In genomic region chr13:30465439-30465838, GRCm38 (mm10) we compare ENCODE assay signal across 25 mouse cellular contexts.
DNase-seq lines count a peak whose midpoint lies in the region; ATAC-seq and TF ChIP-seq lines count a peak whose summit lies in the region.
"Had no signal": no experiment of that assay in that cellular context is flagged by ENCODE, and none has a peak within 500 bp of the region (broad histone marks: within the 10 kb centered on the region; RNA-seq: fewer than 3 reads in every experiment).

No protein-coding gene starts in this region.

- no peak for DNase-seq in gastrocnemius, adult 2 months
- DNase-seq in gastrocnemius, postnatal 10 days: no peak
- DNase-seq in kidney, postnatal 0 days (ENCODE audit: low spot score): peak; percentile 74
- DNase-seq in kidney, adult 8-10 months: no peak
- no peak for DNase-seq in limb, embryonic 10.5 days (ENCODE audit: low spot score)
- DNase-seq in left cerebral cortex, adult 18-20 months (ENCODE audit: low spot score in 2 of 2): no peak
- DNase-seq: adrenal gland, adult 2 months; adrenal gland, postnatal 14 days; B cell, adult 2 months; cerebellum, adult 11-12 months; cerebellum, adult 8-10 months; cerebellum, postnatal 10 days; cerebellum, postnatal 36 days; embryo, embryonic 11 days; heart, adult 11 months had no signal

- no peak overlapping the region for H3K4me3 ChIP-seq in gastrocnemius, adult 2 months
- H3K4me3 ChIP-seq in kidney, postnatal 0 days (replicated peaks; ENCODE audit: low read depth, low read length): no peak overlapping the region
- H3K4me3 ChIP-seq in limb, embryonic 10.5 days: no peak overlapping the region
- H3K4me3 ChIP-seq: embryonic facial prominence, embryonic 10.5 days; embryonic facial prominence, embryonic 13.5 days; erythroblast, embryonic 14.5 days; forebrain, embryonic 12.5 days; forebrain, embryonic 15.5 days; hindbrain, embryonic 12.5 days; hindbrain, embryonic 15.5 days had no signal

- no peak overlapping the region for H3K4me2 ChIP-seq in kidney, postnatal 0 days (ENCODE audit: low read length)
- H3K4me2 ChIP-seq: embryonic facial prominence, embryonic 13.5 days; forebrain, embryonic 12.5 days; forebrain, embryonic 15.5 days; heart, embryonic 11.5 days; hindbrain, embryonic 12.5 days; hindbrain, embryonic 15.5 days had no signal

- no peak for TF ChIP-seq CTCF in gastrocnemius, adult 2 months (IDR thresholded peaks at IDR 0.05)
- TF ChIP-seq CTCF in kidney, postnatal 0 days (IDR thresholded peaks at IDR 0.05; ENCODE audit: low read depth): no peak

- peak overlapping the region; percentile 24; the same call in 1 of the 2 replicates for H3K27ac ChIP-seq in gastrocnemius, adult 2 months
- H3K27ac ChIP-seq in kidney, postnatal 0 days: no peak overlapping the region
- H3K27ac ChIP-seq in limb, embryonic 10.5 days: peak overlapping the region; percentile 25; the same call in 1 of the 2 replicates
- H3K27ac ChIP-seq: embryonic facial prominence, embryonic 10.5 days; embryonic facial prominence, embryonic 13.5 days; forebrain, embryonic 12.5 days; forebrain, embryonic 15.5 days; hindbrain, embryonic 12.5 days; hindbrain, embryonic 15.5 days had no signal

- H3K4me1 ChIP-seq in kidney, postnatal 0 days (replicated peaks; ENCODE audit: insufficient read depth, low read length): no peaks in the 10 kb centered on the region
- peaks cover 12% of the 10 kb centered on the region for H3K4me1 ChIP-seq in limb, embryonic 10.5 days
- H3K4me1 ChIP-seq: embryonic facial prominence, embryonic 10.5 days; embryonic facial prominence, embryonic 13.5 days; forebrain, embryonic 12.5 days; forebrain, embryonic 15.5 days; hindbrain, embryonic 12.5 days; hindbrain, embryonic 15.5 days had no signal

- no peaks in the 10 kb centered on the region for H3K9me3 ChIP-seq in kidney, postnatal 0 days (replicated peaks; ENCODE audit: low read length)
- H3K9me3 ChIP-seq in limb, embryonic 10.5 days (replicated peaks): no peaks in the 10 kb centered on the region
- H3K9me3 ChIP-seq: embryonic facial prominence, embryonic 10.5 days; embryonic facial prominence, embryonic 13.5 days; forebrain, embryonic 12.5 days; forebrain, embryonic 15.5 days; hindbrain, embryonic 12.5 days; hindbrain, embryonic 15.5 days had no signal

- 44% methylated on average over 5 of the region's 5 CpGs for WGBS in kidney, postnatal 0 days
- 63% methylated on average over 5 of the region's 5 CpGs for WGBS in limb, embryonic 10.5 days

- intact Hi-C loops in gastrocnemius, adult 2 months (cut with DNase I): no loop called here

- H3K9ac ChIP-seq in kidney, postnatal 0 days (ENCODE audit: low read depth, low read length): no peak overlapping the region
- H3K9ac ChIP-seq: embryonic facial prominence, embryonic 13.5 days; forebrain, embryonic 12.5 days; forebrain, embryonic 15.5 days; hindbrain, embryonic 12.5 days; hindbrain, embryonic 15.5 days had no signal

- H3K27me3 ChIP-seq in kidney, postnatal 0 days (ENCODE audit: insufficient read depth, low read length): no peaks in the 10 kb centered on the region
- no peaks in the 10 kb centered on the region for H3K27me3 ChIP-seq in limb, embryonic 10.5 days (ENCODE audit: low read depth, poor library complexity, severe bottlenecking)
- H3K27me3 ChIP-seq: CH12.LX; embryonic facial prominence, embryonic 13.5 days; forebrain, embryonic 12.5 days; forebrain, embryonic 15.5 days; hindbrain, embryonic 12.5 days; hindbrain, embryonic 15.5 days had no signal

- no peak for ATAC-seq in kidney, postnatal 0 days (replicated peaks; ENCODE audit: low FRiP score, low read depth)
- ATAC-seq: forebrain, embryonic 15.5 days had no signal

- H3K36me3 ChIP-seq in kidney, postnatal 0 days (ENCODE audit: insufficient read depth, low read length): no peaks in the 10 kb centered on the region
- H3K36me3 ChIP-seq in limb, embryonic 10.5 days: no peaks in the 10 kb centered on the region
- H3K36me3 ChIP-seq: embryonic facial prominence, embryonic 10.5 days; embryonic facial prominence, embryonic 13.5 days; forebrain, embryonic 12.5 days; forebrain, embryonic 15.5 days; G1E; hindbrain, embryonic 12.5 days; hindbrain, embryonic 15.5 days had no signal
